Mouse (Mus musculus) limb, embryonic 10.5 days (tissue): ENCODE data around the gene Arntl2. TPM values are rescaled to one million over a fixed set of nuclear protein-coding genes. Genes with fewer than 3 reads are reported as not detected.
A peak's percentile ranks its signal among the peaks of the same experiment; 100 is the strongest.

Source experiments
- DNase-seq: peaks from one replicate; pipeline ENCODE4 v3.0.0-alpha.2; 2017; ENCODE audit warnings: low spot score
- H3K27ac ChIP-seq: fragments of 300-500 bp; sonication (generic); 2 replicates; pipeline ENCODE4 v1.5.1; 2016; ENCODE audit warnings: mild to moderate bottlenecking
- H3K27me3 ChIP-seq: fragments of 300-500 bp; sonication (generic); 2 replicates; pipeline ENCODE4 v1.6.1; 2016; ENCODE audit warnings: low read depth, mild to moderate bottlenecking; ENCODE audit not compliant: poor library complexity, severe bottlenecking
- H3K36me3 ChIP-seq: fragments of 300-500 bp; sonication (generic); 2 replicates; pipeline ENCODE4 v1.6.1; 2016; ENCODE audit warnings: mild to moderate bottlenecking, moderate library complexity
- H3K4me1 ChIP-seq: fragments of 300-500 bp; sonication (generic); 2 replicates; pipeline ENCODE4 v1.6.1; 2016
- H3K4me3 ChIP-seq: fragments of 300-500 bp; sonication (generic); 2 replicates; pipeline ENCODE4 v1.5.1; 2016; ENCODE audit warnings: mild to moderate bottlenecking, moderate library complexity
- H3K9me3 ChIP-seq: fragments of 300-500 bp; sonication (generic); replicated peaks from 2 replicates; pipeline ENCODE4 v1.6.1; 2016; ENCODE audit warnings: mild to moderate bottlenecking
- WGBS: fragments of 180-500 bp; shearing (Covaris S2); methylation state at CpG from one replicate; pipeline ENCODE4 v1.1.7; 2016; 5-methylcytosine and 5-hydroxymethylcytosine counted together
- polyA plus RNA-seq: library from polyadenylated mRNA; unstranded; fragments of >200 nt; fragmentation: Nextera tagmentation; extraction: Ambion mirVana; gene quantifications from 2 replicates; pipeline ENCODE4 v1.2.1, GENCODE M21; 2016

Gene Arntl2
- 1.8 and 4.6 TPM in 2 replicates for polyA plus RNA-seq

GRCm38 (mm10) chr6:146795924-146796545 is at the start of gene Arntl2:
TSS of gene Arntl2 (plus strand) at chr6:146796055.
- Histone ChIP-seq H3K4me3 (peak within 1 kb of the TSS; percentile 63), H3K27ac (peak within 1 kb of the TSS; percentile 84), H3K9me3 (no peaks in the 10 kb centered on the region), H3K36me3 (no peaks in the 10 kb centered on the region), H3K4me1 (peaks cover 22% of the 10 kb centered on the region), H3K27me3 (peaks cover 23% of the 10 kb centered on the region)
- peak; percentile 86 for DNase-seq
- under 1% methylated on average over 36 of the region's 36 CpGs for WGBS

- Histone ChIP-seq H3K27me3 (no peaks in the 10 kb centered on the region), H3K4me3 (no peak overlapping the region), H3K9me3 (no peaks in the 10 kb centered on the region), H3K36me3 (no peaks in the 10 kb centered on the region), H3K4me1 (peaks cover 3% of the 10 kb centered on the region), H3K27ac (no peak overlapping the region)
- DNase-seq: no peak
- WGBS: 90% methylated on average over 5 of the region's 5 CpGs
Measured at GRCm38 (mm10) chr6:146746577-146746976, 49.3 kb upstream of the Arntl2 start.

GRCm38 (mm10) chr6:146747057-146747456 is 48.8 kb upstream of the Arntl2 start:
- Histone ChIP-seq H3K36me3 (no peaks in the 10 kb centered on the region), H3K27ac (no peak overlapping the region), H3K4me1 (peaks cover 7% of the 10 kb centered on the region), H3K27me3 (no peaks in the 10 kb centered on the region), H3K4me3 (no peak overlapping the region), H3K9me3 (no peaks in the 10 kb centered on the region)
- no peak for DNase-seq

GRCm38 (mm10) chr6:146748271-146748670 is 47.6 kb upstream of the Arntl2 start:
- peaks cover 18% of the 10 kb centered on the region for H3K4me1 ChIP-seq
- no peak for DNase-seq
- H3K4me3 ChIP-seq: no peak overlapping the region
- WGBS: 94% methylated on average over 1 of the region's 1 CpGs
- no peaks in the 10 kb centered on the region for H3K27me3 ChIP-seq
- H3K9me3 ChIP-seq: no peaks in the 10 kb centered on the region
- no peak overlapping the region for H3K27ac ChIP-seq
- no peaks in the 10 kb centered on the region for H3K36me3 ChIP-seq

- no peak overlapping the region for H3K4me3 ChIP-seq
- no peaks in the 10 kb centered on the region for H3K27me3 ChIP-seq
Measured at GRCm38 (mm10) chr6:146751671-146752070, 44.2 kb upstream of the Arntl2 start.

GRCm38 (mm10) chr6:146752178-146752577 is 43.7 kb upstream of the Arntl2 start:
- H3K4me3 ChIP-seq: no peak overlapping the region
- peaks cover 38% of the 10 kb centered on the region for H3K4me1 ChIP-seq
- H3K27me3 ChIP-seq: no peaks in the 10 kb centered on the region
- peak overlapping the region; percentile 46; the same call in 1 of the 2 replicates for H3K27ac ChIP-seq
- 84% methylated on average over 2 of the region's 2 CpGs for WGBS
- DNase-seq: no peak
- H3K9me3 ChIP-seq: no peaks in the 10 kb centered on the region
- H3K36me3 ChIP-seq: no peaks in the 10 kb centered on the region

More at GRCm38 (mm10) chr6:146751671-146752070, 44.2 kb upstream of the Arntl2 start:
- DNase-seq: no peak
- 55% methylated on average over 1 of the region's 1 CpGs for WGBS
- H3K36me3 ChIP-seq: no peaks in the 10 kb centered on the region
- peaks cover 33% of the 10 kb centered on the region for H3K4me1 ChIP-seq
- H3K9me3 ChIP-seq: no peaks in the 10 kb centered on the region
- peak overlapping the region; percentile 46; the same call in 1 of the 2 replicates for H3K27ac ChIP-seq

- no peaks in the 10 kb centered on the region for H3K9me3 ChIP-seq
- WGBS: 67% methylated on average over 1 of the region's 1 CpGs
- no peaks in the 10 kb centered on the region for H3K27me3 ChIP-seq
- no peak overlapping the region for H3K27ac ChIP-seq
- H3K36me3 ChIP-seq: no peaks in the 10 kb centered on the region
- no peak for DNase-seq
- peaks cover 42% of the 10 kb centered on the region for H3K4me1 ChIP-seq
- H3K4me3 ChIP-seq: no peak overlapping the region
Measured at GRCm38 (mm10) chr6:146752612-146753011, 43.2 kb upstream of the Arntl2 start.

- DNase-seq: no peak
- Histone ChIP-seq H3K4me1 (peaks cover 45% of the 10 kb centered on the region), H3K9me3 (no peaks in the 10 kb centered on the region), H3K27me3 (no peaks in the 10 kb centered on the region), H3K36me3 (no peaks in the 10 kb centered on the region), H3K4me3 (no peak overlapping the region), H3K27ac (peak overlapping the region; percentile 59)
- WGBS: 60% methylated on average over 2 of the region's 2 CpGs
Measured at GRCm38 (mm10) chr6:146753560-146754160, 42.2 kb upstream of the Arntl2 start.

- no peak for DNase-seq
- H3K27ac ChIP-seq: no peak overlapping the region
- no peaks in the 10 kb centered on the region for H3K27me3 ChIP-seq
- WGBS: 88% methylated on average over 2 of the region's 2 CpGs
- H3K4me3 ChIP-seq: no peak overlapping the region
- peaks cover 45% of the 10 kb centered on the region for H3K4me1 ChIP-seq
- peaks cover 1% of the 10 kb centered on the region; the same call in 1 of the 2 replicates for H3K36me3 ChIP-seq
- H3K9me3 ChIP-seq: no peaks in the 10 kb centered on the region
Measured at GRCm38 (mm10) chr6:146755136-146755535, 40.7 kb upstream of the Arntl2 start.

GRCm38 (mm10) chr6:146755679-146756078 is 40.2 kb upstream of the Arntl2 start:
- Histone ChIP-seq H3K27me3 (no peaks in the 10 kb centered on the region), H3K4me3 (no peak overlapping the region), H3K36me3 (peaks cover 3% of the 10 kb centered on the region; the same call in 1 of the 2 replicates), H3K4me1 (peaks cover 45% of the 10 kb centered on the region), H3K27ac (no peak overlapping the region), H3K9me3 (no peaks in the 10 kb centered on the region)
- 92% methylated on average over 4 of the region's 4 CpGs for WGBS
- DNase-seq: no peak

- Histone ChIP-seq H3K27ac (no peak overlapping the region), H3K36me3 (peaks cover 3% of the 10 kb centered on the region; the same call in 1 of the 2 replicates), H3K4me1 (peaks cover 20% of the 10 kb centered on the region), H3K27me3 (no peaks in the 10 kb centered on the region), H3K4me3 (no peak overlapping the region), H3K9me3 (no peaks in the 10 kb centered on the region)
- DNase-seq: no peak
- WGBS: 95% methylated on average over 2 of the region's 2 CpGs
Measured at GRCm38 (mm10) chr6:146759027-146759426, 36.8 kb upstream of the Arntl2 start.

GRCm38 (mm10) chr6:146760022-146760421 is 35.8 kb upstream of the Arntl2 start:
- 98% methylated on average over 2 of the region's 2 CpGs for WGBS
- peaks cover 17% of the 10 kb centered on the region for H3K4me1 ChIP-seq
- H3K36me3 ChIP-seq: peaks cover 3% of the 10 kb centered on the region; the same call in 1 of the 2 replicates

GRCm38 (mm10) chr6:146760736-146761135 is 35.1 kb upstream of the Arntl2 start:
- Histone ChIP-seq H3K27me3 (no peaks in the 10 kb centered on the region), H3K36me3 (peaks cover 3% of the 10 kb centered on the region; the same call in 1 of the 2 replicates), H3K27ac (no peak overlapping the region), H3K4me3 (no peak overlapping the region), H3K9me3 (no peaks in the 10 kb centered on the region), H3K4me1 (peaks cover 17% of the 10 kb centered on the region)
- WGBS: 68% methylated on average over 4 of the region's 4 CpGs
- DNase-seq: no peak

More at GRCm38 (mm10) chr6:146760022-146760421, 35.8 kb upstream of the Arntl2 start:
- Histone ChIP-seq H3K9me3 (no peaks in the 10 kb centered on the region), H3K4me3 (no peak overlapping the region), H3K27me3 (no peaks in the 10 kb centered on the region), H3K27ac (no peak overlapping the region)
- DNase-seq: no peak
